Mouse (Mus musculus) limb, embryonic 13.5 days (tissue): ENCODE results near the gene Oosp2. TPM values are rescaled to one million over a fixed set of nuclear protein-coding genes. Genes with fewer than 3 reads are reported as not detected.

Source experiments
- ATAC-seq: fragments of 200-750 bp; cut with Nextera tagmentation; 2 replicates; pipeline ENCODE4 v1.8.0; 2017; ENCODE audit warnings: low read depth, moderate number of reproducible peaks, moderate TSS enrichment; ENCODE audit not compliant: low FRiP score
- H3K27ac ChIP-seq: fragments of 300-500 bp; sonication (generic); 2 replicates; pipeline ENCODE4 v1.5.1; 2015; ENCODE audit warnings: inconsistent platforms, mild to moderate bottlenecking, moderate library complexity
- H3K27me3 ChIP-seq: fragments of 300-500 bp; sonication (generic); 2 replicates; pipeline ENCODE4 v1.6.1; 2015; ENCODE audit warnings: mild to moderate bottlenecking, inconsistent platforms
- H3K36me3 ChIP-seq: fragments of 300-500 bp; sonication (generic); 2 replicates; pipeline ENCODE4 v1.6.1; 2015; ENCODE audit warnings: inconsistent platforms, mild to moderate bottlenecking, moderate library complexity
- H3K4me1 ChIP-seq: fragments of 300-500 bp; sonication (generic); 2 replicates; pipeline ENCODE4 v1.6.1; 2015; ENCODE audit warnings: inconsistent platforms
- H3K4me2 ChIP-seq: fragments of 300-500 bp; sonication (generic); replicated peaks from 2 replicates; pipeline ENCODE4 v1.6.1; 2015; ENCODE audit warnings: inconsistent platforms, mild to moderate bottlenecking, moderate library complexity
- H3K4me3 ChIP-seq: fragments of 300-500 bp; sonication (generic); 2 replicates; pipeline ENCODE4 v1.5.1; 2015; ENCODE audit warnings: moderate library complexity, mild to moderate bottlenecking, inconsistent platforms
- H3K9ac ChIP-seq: fragments of 300-500 bp; sonication (generic); 2 replicates; pipeline ENCODE4 v1.6.1; 2015; ENCODE audit warnings: mild to moderate bottlenecking, inconsistent platforms
- H3K9me3 ChIP-seq: fragments of 300-500 bp; sonication (generic); 2 replicates; pipeline ENCODE4 v1.6.1; 2016; ENCODE audit warnings: inconsistent platforms
- WGBS: fragments of 180-500 bp; shearing (Covaris S2); methylation state at CpG from one replicate; pipeline ENCODE4 v1.1.7; 2015; 5-methylcytosine and 5-hydroxymethylcytosine counted together
- polyA plus RNA-seq: library from polyadenylated mRNA; unstranded; fragments of >200 nt; fragmentation: Nextera tagmentation; extraction: Ambion mirVana; gene quantifications from 2 replicates; pipeline ENCODE4 v1.2.1, GENCODE M21; 2015

Oosp2 gene
- not detected in 2 replicates for polyA plus RNA-seq

DNA sequence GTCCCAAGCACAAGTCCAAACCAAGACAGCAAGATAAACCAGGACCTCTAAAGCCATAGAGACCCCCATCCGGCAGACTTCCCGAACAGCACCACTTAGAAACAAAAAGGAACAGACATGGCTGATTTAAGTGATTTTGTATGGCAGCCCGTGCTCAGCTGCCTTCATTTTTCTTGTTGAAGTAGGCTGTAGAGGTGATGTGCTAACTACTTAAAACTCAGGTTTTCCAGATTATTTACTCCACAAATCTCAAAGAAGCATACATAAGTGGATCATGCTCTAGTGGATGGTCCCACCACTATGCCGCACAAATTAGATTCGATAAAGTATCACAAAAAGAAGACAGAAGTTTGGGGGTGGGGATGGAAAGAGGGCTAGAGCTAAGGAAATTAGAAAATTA is at the start of gene Oosp2:
Gene Oosp2 (minus strand): TSS at position 101 of the 400 bp plus-strand sequence.
- Histone ChIP-seq H3K9ac (no peak within 1 kb of the TSS), H3K4me1 (no peaks in the 10 kb centered on the region), H3K27ac (no peak within 1 kb of the TSS), H3K27me3 (no peaks in the 10 kb centered on the region), H3K36me3 (no peaks in the 10 kb centered on the region), H3K4me2 (no peak within 1 kb of the TSS), H3K4me3 (no peak within 1 kb of the TSS), H3K9me3 (no peaks in the 10 kb centered on the region)
- WGBS: 87% methylated on average over 5 of the region's 5 CpGs
- no peak for ATAC-seq

DNA sequence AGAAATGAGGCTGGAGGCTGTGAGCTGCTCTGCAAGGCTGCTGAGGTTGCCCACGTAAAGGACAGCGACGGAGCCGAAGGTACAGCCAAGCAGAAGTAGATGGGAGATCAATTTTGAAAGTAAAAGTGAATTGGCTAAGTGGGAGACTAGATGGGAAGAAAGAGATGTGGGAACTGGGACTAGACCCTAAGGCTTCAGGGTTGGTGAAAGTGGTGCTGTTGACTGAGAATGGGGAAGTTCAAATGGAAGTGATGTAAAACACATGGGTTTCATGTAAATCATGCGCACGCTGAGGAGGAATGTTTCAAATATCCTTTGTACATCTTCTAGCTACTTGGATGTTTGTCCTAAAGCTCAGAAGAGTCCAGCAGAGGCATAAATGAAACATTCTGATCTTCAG is 38.0 kb upstream of the Oosp2 start:
- H3K4me3 ChIP-seq: no peak overlapping the region
- no peak overlapping the region for H3K4me2 ChIP-seq
- H3K4me1 ChIP-seq: no peaks in the 10 kb centered on the region
- ATAC-seq: no peak
- H3K9ac ChIP-seq: no peak overlapping the region
- no peak overlapping the region for H3K27ac ChIP-seq
- WGBS: 87% methylated on average over 6 of the region's 6 CpGs
- no peaks in the 10 kb centered on the region for H3K36me3 ChIP-seq
- no peaks in the 10 kb centered on the region for H3K27me3 ChIP-seq
- no peaks in the 10 kb centered on the region for H3K9me3 ChIP-seq

DNA sequence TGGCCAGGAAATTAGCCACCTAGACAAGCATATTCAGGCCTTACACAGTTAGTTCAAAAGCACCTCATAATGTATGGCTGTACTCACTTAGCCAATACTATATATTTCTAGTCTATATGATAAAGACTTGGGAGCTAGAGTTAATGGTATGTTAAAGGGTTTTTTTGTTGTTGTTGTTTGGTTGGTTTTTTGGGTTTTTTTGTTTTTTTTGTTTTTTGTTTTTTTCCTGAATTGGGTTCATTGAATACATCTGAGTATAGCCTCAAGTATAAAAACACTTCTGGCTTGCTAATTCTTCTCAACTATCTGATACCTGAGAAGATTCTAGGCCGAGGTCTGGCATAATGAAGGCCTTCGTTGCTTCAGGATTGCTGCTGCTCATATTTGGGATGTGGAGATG is 36.4 kb upstream of the Oosp2 start, which contains the start of gene Oosp3:
Gene Oosp3 (plus strand): TSS at position 301 of the 400 bp plus-strand sequence.
- Histone ChIP-seq H3K4me1 (no peaks in the 10 kb centered on the region), H3K36me3 (no peaks in the 10 kb centered on the region), H3K9ac (no peak within 1 kb of the TSS), H3K4me3 (no peak within 1 kb of the TSS), H3K27ac (no peak within 1 kb of the TSS), H3K27me3 (no peaks in the 10 kb centered on the region), H3K9me3 (no peaks in the 10 kb centered on the region), H3K4me2 (no peak within 1 kb of the TSS)
- 77% methylated on average over 2 of the region's 2 CpGs for whole genome bisulfite sequencing
- no peak for ATAC-seq

DNA sequence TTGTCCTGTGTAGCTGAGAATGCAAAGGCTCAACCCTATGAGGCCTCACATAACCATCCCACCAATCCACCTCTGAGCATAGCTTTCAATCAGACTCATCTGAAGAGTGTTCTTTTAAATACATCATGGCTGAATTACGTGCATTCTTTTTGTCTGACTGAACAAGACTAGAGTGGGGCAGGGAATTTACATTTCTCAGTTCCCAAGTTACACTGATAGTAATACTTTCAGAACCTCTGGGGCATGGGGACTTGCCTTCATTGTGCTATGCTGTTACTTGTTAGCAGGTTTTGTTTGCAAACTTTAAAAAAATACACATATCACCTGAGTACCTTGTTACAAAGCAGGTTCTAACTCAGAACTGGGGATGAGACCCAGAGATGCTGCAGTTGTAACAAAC is 31.1 kb upstream of the Oosp2 start:
- no peaks in the 10 kb centered on the region for H3K36me3 ChIP-seq
- WGBS: 68% methylated on average over 1 of the region's 1 CpGs
- no peaks in the 10 kb centered on the region for H3K27me3 ChIP-seq
- ATAC-seq: no peak
- H3K9ac ChIP-seq: no peak overlapping the region
- no peak overlapping the region for H3K27ac ChIP-seq
- H3K4me2 ChIP-seq: no peak overlapping the region
- H3K4me1 ChIP-seq: no peaks in the 10 kb centered on the region
- no peak overlapping the region for H3K4me3 ChIP-seq
- H3K9me3 ChIP-seq: no peaks in the 10 kb centered on the region

DNA sequence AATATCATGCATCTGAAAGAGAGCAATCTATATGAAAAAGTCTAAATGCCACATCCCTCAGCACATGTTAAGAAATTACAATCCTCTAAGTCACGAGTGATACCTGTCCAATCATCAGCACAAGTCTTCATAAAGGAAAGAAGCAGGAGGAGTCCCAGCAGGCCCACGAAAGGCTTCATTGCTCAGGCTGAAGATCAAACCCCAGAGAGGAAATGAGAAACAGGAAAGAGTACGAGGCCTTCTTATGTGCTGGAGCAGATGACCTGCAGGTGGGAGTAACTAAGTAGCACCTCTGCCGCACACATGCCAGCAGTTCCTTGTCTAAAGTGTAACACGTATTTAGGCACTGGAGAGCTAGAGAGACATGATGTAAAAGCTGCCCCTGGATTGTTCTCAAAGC is 30.5 kb upstream of the Oosp2 start, which contains the start of gene Oosp1:
Gene Oosp1 (minus strand): TSS at position 312 of the 400 bp plus-strand sequence.
- Histone ChIP-seq H3K27me3 (no peaks in the 10 kb centered on the region), H3K4me2 (no peak within 1 kb of the TSS), H3K27ac (no peak within 1 kb of the TSS), H3K9ac (no peak within 1 kb of the TSS), H3K9me3 (no peaks in the 10 kb centered on the region), H3K4me3 (no peak within 1 kb of the TSS), H3K4me1 (no peaks in the 10 kb centered on the region), H3K36me3 (no peaks in the 10 kb centered on the region)
- no peak for ATAC-seq
- WGBS: 44% methylated on average over 5 of the region's 5 CpGs

DNA sequence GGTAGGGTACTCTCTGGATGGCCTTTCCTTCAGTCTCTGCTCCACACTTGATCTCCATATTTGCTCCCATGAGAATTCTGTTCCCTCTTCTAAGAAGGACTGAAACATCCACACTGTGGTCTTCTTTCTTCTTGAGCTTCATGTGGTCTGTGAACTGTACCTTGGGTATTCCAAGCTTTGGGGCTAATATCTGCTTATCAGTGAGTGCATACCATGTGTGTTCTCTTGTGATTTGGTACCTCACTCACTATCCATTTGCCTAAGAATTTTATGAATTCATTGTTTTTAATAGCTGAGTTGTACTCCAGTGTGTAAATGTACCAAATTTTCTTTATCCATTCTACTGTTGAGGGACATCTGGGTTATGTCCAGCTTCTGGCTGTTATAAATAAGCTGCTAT is 1.2 kb upstream of the Oosp2 start:
- no peak for ATAC-seq
- Histone ChIP-seq H3K9me3 (no peaks in the 10 kb centered on the region), H3K36me3 (no peaks in the 10 kb centered on the region), H3K9ac (no peak overlapping the region), H3K4me2 (no peak overlapping the region), H3K27ac (no peak overlapping the region), H3K27me3 (no peaks in the 10 kb centered on the region), H3K4me3 (no peak overlapping the region), H3K4me1 (no peaks in the 10 kb centered on the region)

DNA sequence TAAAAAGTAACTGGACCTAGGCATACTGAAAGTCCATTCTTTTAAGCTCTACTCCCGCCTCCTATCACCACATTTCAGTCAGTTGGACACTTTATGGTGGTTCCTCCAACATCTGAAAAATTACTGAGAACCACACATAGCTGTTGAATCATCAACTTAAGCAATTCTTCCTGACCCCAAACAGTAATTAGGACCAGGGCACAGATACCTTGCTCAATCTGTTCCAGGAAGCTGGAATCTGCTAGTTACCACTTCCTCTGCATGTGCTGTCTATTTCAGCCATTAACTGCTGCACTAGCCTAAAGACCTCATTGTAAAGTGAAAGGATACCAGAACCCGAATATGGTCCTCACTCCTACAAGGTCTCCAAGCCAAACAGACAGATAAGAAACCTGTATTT is 1.2 kb downstream of the Oosp2 start:
- Histone ChIP-seq H3K4me1 (no peaks in the 10 kb centered on the region), H3K9ac (no peak overlapping the region), H3K4me3 (no peak overlapping the region), H3K27me3 (no peaks in the 10 kb centered on the region), H3K9me3 (no peaks in the 10 kb centered on the region), H3K27ac (no peak overlapping the region), H3K4me2 (no peak overlapping the region), H3K36me3 (no peaks in the 10 kb centered on the region)
- 72% methylated on average over 2 of the region's 2 CpGs for WGBS
- no peak for ATAC-seq

DNA sequence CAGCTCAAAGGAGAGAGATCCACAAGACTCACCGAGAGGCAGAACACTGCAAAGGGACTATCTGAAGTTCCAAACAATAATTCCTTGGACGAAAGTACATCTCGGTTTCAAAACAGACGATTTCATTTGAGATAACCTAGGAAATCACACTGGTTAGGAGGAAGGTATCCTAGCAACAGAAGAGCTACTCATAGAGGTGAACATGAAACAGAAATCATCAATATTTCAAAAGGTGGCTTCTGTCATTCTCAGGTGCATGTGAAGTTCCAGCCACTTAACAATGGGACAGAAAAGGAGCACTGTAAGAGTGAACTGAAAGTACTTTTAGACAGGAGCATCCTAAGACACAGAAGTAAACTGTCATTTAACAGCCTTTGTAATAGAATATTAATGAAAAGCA is 10.8 kb downstream of the Oosp2 start:
- Histone ChIP-seq H3K9ac (no peak overlapping the region), H3K9me3 (no peaks in the 10 kb centered on the region), H3K4me2 (no peak overlapping the region), H3K4me3 (no peak overlapping the region), H3K36me3 (no peaks in the 10 kb centered on the region), H3K4me1 (no peaks in the 10 kb centered on the region), H3K27me3 (no peaks in the 10 kb centered on the region), H3K27ac (no peak overlapping the region)
- no peak for ATAC-seq
- WGBS: 80% methylated on average over 4 of the region's 4 CpGs

DNA sequence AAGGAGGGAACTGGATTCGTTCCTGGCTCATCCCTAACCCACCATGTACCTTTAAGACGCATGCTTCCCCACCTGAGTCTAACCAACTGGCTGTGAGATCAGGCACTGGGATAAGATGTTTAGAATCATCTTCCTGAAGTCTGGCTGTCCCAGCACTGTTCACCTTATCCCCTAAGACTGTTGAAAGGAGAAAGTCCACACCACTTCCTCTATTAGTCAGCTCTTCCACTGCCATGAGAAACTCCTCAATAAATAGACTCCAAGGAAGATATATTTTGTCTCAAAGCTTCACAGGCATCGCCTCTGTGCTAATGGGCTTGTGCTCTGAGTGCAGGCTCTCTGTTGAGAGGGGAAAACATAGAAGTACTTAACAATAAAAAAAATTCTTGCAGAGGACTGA is 14.2 kb downstream of the Oosp2 start:
- no peak for ATAC-seq
- Histone ChIP-seq H3K9ac (no peak overlapping the region), H3K9me3 (no peaks in the 10 kb centered on the region), H3K36me3 (no peaks in the 10 kb centered on the region), H3K4me2 (no peak overlapping the region), H3K27me3 (no peaks in the 10 kb centered on the region), H3K4me1 (no peaks in the 10 kb centered on the region), H3K4me3 (no peak overlapping the region), H3K27ac (no peak overlapping the region)
- 83% methylated on average over 3 of the region's 3 CpGs for WGBS

DNA sequence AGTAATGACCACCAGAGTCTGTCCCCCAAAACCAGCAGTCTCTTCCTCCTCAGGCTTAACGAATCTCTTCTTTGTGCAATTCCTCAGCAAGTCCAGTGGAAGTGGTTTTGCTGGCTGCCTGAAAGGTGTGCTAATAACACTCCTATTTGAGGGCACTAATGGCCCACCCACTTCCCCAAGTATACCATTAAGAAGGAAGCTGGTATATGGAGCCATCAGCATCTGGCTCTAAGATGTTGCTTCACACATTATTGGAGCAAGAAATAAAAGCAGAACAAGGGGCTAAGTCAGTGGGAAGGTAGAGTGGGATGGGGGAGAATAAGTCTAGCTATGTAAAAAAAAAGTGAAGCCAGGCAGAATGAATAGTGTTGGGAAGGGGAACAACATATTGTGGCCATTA is 19.6 kb downstream of the Oosp2 start, which contains the start of gene Ms4a3:
Gene Ms4a3 (minus strand): TSS at position 120 of the 400 bp plus-strand sequence.
- no peaks in the 10 kb centered on the region for H3K27me3 ChIP-seq
- no peak within 1 kb of the TSS for H3K4me2 ChIP-seq
- no peak within 1 kb of the TSS for H3K9ac ChIP-seq
- no peaks in the 10 kb centered on the region for H3K36me3 ChIP-seq
- ATAC-seq: no peak
- no peaks in the 10 kb centered on the region for H3K4me1 ChIP-seq
- H3K9me3 ChIP-seq: no peaks in the 10 kb centered on the region
- H3K4me3 ChIP-seq: no peak within 1 kb of the TSS
- H3K27ac ChIP-seq: no peak within 1 kb of the TSS
- WGBS: 45% methylated on average over 1 of the region's 1 CpGs

DNA sequence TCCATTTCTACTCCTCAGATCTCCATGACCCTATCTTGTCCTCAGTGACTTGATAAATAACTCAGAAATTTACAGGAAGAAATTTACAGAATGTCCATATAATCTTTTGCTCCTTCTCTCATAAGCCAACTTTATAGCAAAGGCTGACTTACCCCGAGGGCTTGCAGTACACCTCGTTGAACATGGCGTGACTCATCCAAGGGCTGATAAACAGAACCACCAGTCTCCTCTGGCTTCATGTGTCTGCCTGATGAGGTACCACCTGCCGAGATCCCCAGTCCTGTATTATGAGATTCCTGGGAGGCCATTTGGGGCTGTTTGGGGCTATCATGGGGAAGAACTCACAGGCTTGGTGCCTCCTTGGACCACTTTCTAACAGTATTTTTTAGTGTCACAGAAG is 21.3 kb downstream of the Oosp2 start:
- ATAC-seq: no peak
- Histone ChIP-seq H3K27ac (no peak overlapping the region), H3K9me3 (no peaks in the 10 kb centered on the region), H3K27me3 (no peaks in the 10 kb centered on the region), H3K4me1 (no peaks in the 10 kb centered on the region), H3K36me3 (no peaks in the 10 kb centered on the region), H3K9ac (no peak overlapping the region), H3K4me3 (no peak overlapping the region), H3K4me2 (no peak overlapping the region)
- 72% methylated on average over 4 of the region's 4 CpGs for WGBS

DNA sequence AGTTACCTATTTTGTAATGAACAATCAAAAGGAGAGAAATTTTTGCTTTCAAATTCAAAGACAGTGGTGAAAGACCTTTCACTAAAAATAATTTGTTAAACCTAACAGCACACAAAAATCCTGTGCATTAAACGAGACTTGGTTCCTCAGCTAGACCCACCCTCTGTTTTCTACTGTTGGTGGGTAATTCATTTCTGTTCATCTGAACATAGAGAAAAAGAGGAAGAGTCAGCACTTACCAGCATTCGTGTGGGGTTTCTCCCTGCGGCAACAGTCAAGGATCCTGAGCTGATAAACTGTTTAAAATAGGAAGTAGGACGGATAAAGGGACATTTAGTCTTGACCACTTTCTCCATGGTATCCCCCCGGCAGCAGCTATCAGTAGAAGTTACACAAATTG is 24.8 kb downstream of the Oosp2 start:
- Histone ChIP-seq H3K4me2 (no peak overlapping the region), H3K4me1 (no peaks in the 10 kb centered on the region), H3K9ac (no peak overlapping the region), H3K4me3 (no peak overlapping the region), H3K27ac (no peak overlapping the region), H3K36me3 (no peaks in the 10 kb centered on the region), H3K9me3 (no peaks in the 10 kb centered on the region), H3K27me3 (no peaks in the 10 kb centered on the region)
- ATAC-seq: no peak
- 85% methylated on average over 5 of the region's 5 CpGs for WGBS

DNA sequence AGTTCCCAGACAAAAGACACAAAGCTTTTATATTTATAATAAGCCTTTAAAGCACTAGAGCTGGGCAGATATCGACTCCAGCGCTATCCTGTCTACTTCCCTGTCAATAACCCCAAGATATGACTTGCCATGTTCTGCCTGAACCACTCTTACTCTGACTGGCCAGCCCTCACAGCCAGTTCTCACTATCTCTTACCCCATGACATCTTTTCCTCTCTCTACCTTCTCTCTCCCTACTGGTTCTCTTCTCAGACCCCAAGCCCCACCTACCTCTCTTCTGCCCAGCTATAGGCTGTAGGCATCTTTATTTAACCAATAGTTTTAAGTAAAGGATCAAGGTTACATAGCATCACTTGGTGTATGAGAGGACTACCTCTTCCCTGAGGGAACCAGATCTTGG is 26.0 kb downstream of the Oosp2 start:
- Histone ChIP-seq H3K9me3 (no peaks in the 10 kb centered on the region), H3K4me1 (no peaks in the 10 kb centered on the region), H3K27me3 (no peaks in the 10 kb centered on the region), H3K4me3 (no peak overlapping the region), H3K27ac (no peak overlapping the region), H3K4me2 (no peak overlapping the region), H3K36me3 (no peaks in the 10 kb centered on the region), H3K9ac (no peak overlapping the region)
- 74% methylated on average over 2 of the region's 2 CpGs for WGBS
- ATAC-seq: no peak
